Mouse (Mus musculus) v-Abl transformed pro-B cells (cell line): ENCODE results near the gene Steap4.
"Not testable (repeated sequence)": the region's sequence is repeated elsewhere in the genome, so short reads cannot be mapped to it uniquely, and the experiment has no call there.

Source experiments
- in situ Hi-C, 2 experiments: fragments of 400-800 bp; cut with MboI; formaldehyde crosslinking; loops; one replicate each; pipeline ENCODE4 v1.15.1; 2025; ENCODE audit not compliant: unreplicated experiment in 2 of 2

Steap4 gene

GRCm38 (mm10) chr5:7980586-7980985 is 20.3 kb downstream of the Steap4 start:
- in situ Hi-C loops: no loop called here

- in situ Hi-C loops: no loop called here
These were observed 27.7 kb downstream of the Steap4 start for GRCm38 (mm10) chr5:7987962-7988361.

- in situ Hi-C loops: no loop called here
These were observed 28.2 kb downstream of the Steap4 start for GRCm38 (mm10) chr5:7988415-7988814.

GRCm38 (mm10) chr5:7991631-7992030 is 31.4 kb downstream of the Steap4 start:
- in situ Hi-C loops: not testable (repeated sequence)

GRCm38 (mm10) chr5:7993766-7994165 is 33.5 kb downstream of the Steap4 start:
- in situ Hi-C loops: no loop called here

GRCm38 (mm10) chr5:7995288-7995897 is 35.1 kb downstream of the Steap4 start:
- in situ Hi-C loops: no loop called here

- in situ Hi-C loops: no loop called here
These were observed 36.3 kb downstream of the Steap4 start for GRCm38 (mm10) chr5:7996401-7997044.

GRCm38 (mm10) chr5:7997086-7997485 is 36.8 kb downstream of the Steap4 start:
- in situ Hi-C loops: no loop called here

GRCm38 (mm10) chr5:8000466-8000865 is 40.2 kb downstream of the Steap4 start:
- in situ Hi-C loops: no loop called here

- in situ Hi-C loops: no loop called here
These were observed 42.6 kb downstream of the Steap4 start for GRCm38 (mm10) chr5:8002827-8003226.

- in situ Hi-C loops: no loop called here
These were observed 53.0 kb downstream of the Steap4 start for GRCm38 (mm10) chr5:8013276-8013675.
